8 mouse cellular contexts compared by ENCODE assay signal in genomic region chr5:35447656-35448443, GRCm38 (mm10). TPM values are rescaled to one million over a fixed set of nuclear protein-coding genes. Genes with fewer than 3 reads are reported as not detected.
DNase-seq lines count a peak whose midpoint lies in the region; ATAC-seq and TF ChIP-seq lines count a peak whose summit lies in the region.
"Had no signal": no experiment of that assay in that cellular context is flagged by ENCODE, and none has a peak within 500 bp of the region (broad histone marks: within the 10 kb centered on the region; RNA-seq: fewer than 3 reads in every experiment).

No protein-coding gene starts in this region.

- DNase-seq in 3134 (ENCODE audit: extremely low read depth, insufficient read length, low spot score): peak; percentile 9
- DNase-seq in forebrain, embryonic 10.5 days (ENCODE audit: extremely low spot score, low spot score): peak; percentile 81
- DNase-seq in left cerebral cortex, postnatal 36 days (ENCODE audit: low spot score in 2 of 2): peak; percentile 79 to 83
- DNase-seq in retina, embryonic 14.5 days (ENCODE audit: low spot score): peak; percentile 93

- peak overlapping the region; percentile 70 for H3K4me2 ChIP-seq in hindbrain, embryonic 15.5 days

- peaks cover 52% of the 10 kb centered on the region for H3K27me3 ChIP-seq in C2C12 (ENCODE audit: control insufficient read depth, insufficient read depth, insufficient read length)
- peaks cover 61% of the 10 kb centered on the region for H3K27me3 ChIP-seq in forebrain, embryonic 10.5 days (ENCODE audit: poor library complexity, severe bottlenecking)
- H3K27me3 ChIP-seq in hindbrain, embryonic 15.5 days: no peaks in the 10 kb centered on the region

- no peaks in the 10 kb centered on the region for H3K36me3 ChIP-seq in C2C12 (ENCODE audit: control insufficient read depth, insufficient read depth)
- H3K36me3 ChIP-seq in forebrain, embryonic 10.5 days (replicated peaks): no peaks in the 10 kb centered on the region
- H3K36me3 ChIP-seq in hindbrain, embryonic 15.5 days: no peaks in the 10 kb centered on the region

- H3K27ac ChIP-seq in forebrain, embryonic 10.5 days: peak overlapping the region; percentile 79
- peak overlapping the region; percentile 60 for H3K27ac ChIP-seq in hindbrain, embryonic 15.5 days (replicated peaks)

- no peak overlapping the region for H3ac ChIP-seq in C2C12 (ENCODE audit: control insufficient read depth, insufficient read length, low read depth)

- peaks cover 52% of the 10 kb centered on the region for H3K4me1 ChIP-seq in forebrain, embryonic 10.5 days
- H3K4me1 ChIP-seq in hindbrain, embryonic 15.5 days (replicated peaks): peaks cover 12% of the 10 kb centered on the region

- no peak overlapping the region for H3K4me3 ChIP-seq in C2C12 (ENCODE audit: insufficient read depth, poor library complexity, severe bottlenecking)
- peak overlapping the region; percentile 45 for H3K4me3 ChIP-seq in forebrain, embryonic 10.5 days
- peak overlapping the region; percentile 32 for H3K4me3 ChIP-seq in hindbrain, embryonic 15.5 days

- peak; percentile 90 for ATAC-seq in hindbrain, embryonic 15.5 days (ENCODE audit: low FRiP score, low read depth)
- ATAC-seq in erythroblast, adult 5-6 weeks (replicated peaks; ENCODE audit: low FRiP score, poor library complexity, severe bottlenecking): no peak

- TF ChIP-seq CTCF in C2C12 (IDR thresholded peaks at IDR 0.05; ENCODE audit: control insufficient read depth, insufficient read depth, insufficient read length): no peak

- WGBS in forebrain, embryonic 10.5 days: 17% methylated on average over 27 of the region's 27 CpGs
- 15% methylated on average over 27 of the region's 27 CpGs for WGBS in hindbrain, embryonic 15.5 days

- no peaks in the 10 kb centered on the region for H3K79me2 ChIP-seq in C2C12 (ENCODE audit: control insufficient read depth, insufficient read depth)

- H3K9me3 ChIP-seq in forebrain, embryonic 10.5 days: no peaks in the 10 kb centered on the region
- H3K9me3 ChIP-seq in hindbrain, embryonic 15.5 days: no peaks in the 10 kb centered on the region

- H3K9ac ChIP-seq in hindbrain, embryonic 15.5 days: peak overlapping the region; percentile 55

- H3K79me3 ChIP-seq in C2C12 (ENCODE audit: low read depth): no peaks in the 10 kb centered on the region

- intact Hi-C loops in left cerebral cortex, postnatal 36 days (cut with DNase I): no loop called here

TF ChIP-seq in C2C12, 6 proteins besides CTCF, POLR2A, EP300 and RAD21:
- peak; percentile 85 for TF ChIP-seq USF1 (IDR thresholded peaks at IDR 0.05; ENCODE audit: low read depth)
- no peak for TF ChIP-seq CEBPB (IDR thresholded peaks at IDR 0.05; ENCODE audit: low read depth)
- no peak for TF ChIP-seq MYOG (IDR thresholded peaks at IDR 0.05; ENCODE audit: control insufficient read depth, extremely low read depth, insufficient read length)
TF ChIP-seq in C2C12: peak in this region for 1.

RNA-seq across cellular contexts. Expression of gene Hmx1, which starts 58.9 kb away (rescaled TPM):
- not detected for polyA plus RNA-seq in C2C12 (2012; fragmentation: generic; extraction: Trizol)
- 0.38 and 0.69 TPM in 2 replicates for polyA plus RNA-seq in forebrain, embryonic 10.5 days (2016; fragmentation: Nextera tagmentation; extraction: Ambion mirVana)
- polyA plus RNA-seq in hindbrain, embryonic 15.5 days (2015; fragmentation: Nextera tagmentation; extraction: Ambion mirVana): 0.47 TPM in 1 of 2 replicates, not detected in the other
- not detected for total RNA-seq in left cerebral cortex, postnatal 36 days (2021)
- total RNA-seq in erythroblast, adult 5-6 weeks (2015; ENCODE audit: low replicate concordance): not detected in 2 replicates
- total RNA-seq in erythroblast, adult 5-6 weeks (2017; ENCODE audit: low replicate concordance): not detected in 2 replicates
- polyA plus RNA-seq: spleen, adult 2 months had no signal

Comparison
In these comparisons a context has a peak if more than half of its experiments do, and no peak if none do; other contexts are left out.
1. DNase-seq: peak in every context shown above with its lines; median percentile 93 in retina, embryonic 14.5 days; 81 in forebrain, embryonic 10.5 days; 81 in left cerebral cortex, postnatal 36 days; 9 in 3134.